Mouse (Mus musculus): ENCODE data around the gene Polr2a. TPM values are rescaled to one million over a fixed set of nuclear protein-coding genes. Genes with fewer than 3 reads are reported as not detected.
A peak's percentile ranks its signal among the peaks of the same experiment; 100 is the strongest.

The Polr2a gene
- polyA plus RNA-seq, 1 experiment from 2014 or later, result 32.7 TPM

DNA sequence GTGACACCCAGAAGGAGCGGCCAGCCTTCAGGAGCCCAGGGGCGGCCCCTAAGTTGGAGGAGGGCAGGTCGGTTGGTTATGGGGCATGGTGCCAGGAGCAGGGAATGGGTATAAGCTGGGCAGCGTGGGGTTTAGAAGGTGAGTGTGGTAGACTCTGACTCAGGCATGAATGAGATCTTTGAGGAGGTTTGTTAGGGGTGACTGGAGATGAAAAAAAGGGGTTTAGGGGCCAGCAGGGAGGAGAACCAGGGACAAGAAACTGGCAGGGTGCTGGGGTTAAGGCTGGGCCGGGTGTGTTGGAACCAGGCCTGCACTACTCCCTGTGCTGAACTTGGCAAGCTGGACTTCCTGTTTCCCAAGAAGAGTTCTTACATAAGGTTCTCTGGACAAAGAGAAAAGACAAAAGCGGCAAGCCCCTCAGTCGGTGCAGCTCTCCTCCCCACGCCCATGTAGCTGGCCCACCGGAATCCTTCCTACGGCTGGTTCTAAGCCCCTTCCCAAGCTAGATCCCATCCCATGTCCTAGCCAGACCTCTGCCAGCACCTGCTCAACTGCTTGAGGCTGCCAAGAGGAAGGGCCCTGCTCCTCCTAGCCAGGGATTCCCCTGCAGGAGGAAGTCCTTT lies 72.8 kb downstream of the Polr2a start, which contains the start of gene Tnfsf13:
Tnfsf13 (minus strand) TSS at position 259 of the 623 bp plus-strand sequence.
- no peak within 1 kb of the TSS for H3K4me3 ChIP-seq
- peaks cover 19% of the 10 kb centered on the region for H3K4me1 ChIP-seq
- H3K27me3 ChIP-seq, result no peaks in the 10 kb centered on the region
- H3K27ac ChIP-seq, result peak within 1 kb of the TSS; percentile 54; the same call in 1 of the 2 replicates
- H3K36me3 ChIP-seq, result no peaks in the 10 kb centered on the region
- 73% methylated on average over 10 of the region's 10 CpGs for WGBS
- H3K9me3 ChIP-seq, result no peaks in the 10 kb centered on the region
- no peak for ATAC-seq (ENCODE audit: insufficient number of reproducible peaks, insufficient read depth, low FRiP score, low TSS enrichment)
- no peak within 1 kb of the TSS for H3K4me2 ChIP-seq (replicated peaks)
- 0 out of 2 replicates have a peak within 1 kb of the TSS, but pooled peaks have one; percentile 15 for H3K9ac ChIP-seq

- WGBS, result 81% methylated on average over 6 of the region's 6 CpGs
These were observed 73.5 kb downstream of the Polr2a start for GRCm38 (mm10) chr11:69684936-69685335.

GRCm38 (mm10) chr11:69684128-69684745 lies 74.2 kb downstream of the Polr2a start:
- Histone ChIP-seq H3K4me2 (replicated peaks) (no peak overlapping the region), H3K4me1 (peaks cover 31% of the 10 kb centered on the region), H3K9me3 (no peaks in the 10 kb centered on the region), H3K4me3 (no peak overlapping the region), H3K27ac (no peak overlapping the region; the same call in 1 of the 2 replicates), H3K27me3 (no peaks in the 10 kb centered on the region), H3K36me3 (peaks cover 8% of the 10 kb centered on the region), H3K9ac (no peak overlapping the region)
- ATAC-seq (ENCODE audit: insufficient number of reproducible peaks, insufficient read depth, low FRiP score, low TSS enrichment), result no peak
- 74% methylated on average over 12 of the region's 12 CpGs for WGBS

More at GRCm38 (mm10) chr11:69684936-69685335, 73.5 kb downstream of the Polr2a start:
- peaks cover 4% of the 10 kb centered on the region for H3K36me3 ChIP-seq
- no peak overlapping the region for H3K4me2 ChIP-seq (replicated peaks)
- H3K4me3 ChIP-seq, result no peak overlapping the region
- no peak for ATAC-seq (ENCODE audit: insufficient number of reproducible peaks, insufficient read depth, low FRiP score, low TSS enrichment)
- no peaks in the 10 kb centered on the region for H3K9me3 ChIP-seq
- peaks cover 26% of the 10 kb centered on the region for H3K4me1 ChIP-seq
- no peaks in the 10 kb centered on the region for H3K27me3 ChIP-seq
- no peak overlapping the region for H3K27ac ChIP-seq
- no peak overlapping the region for H3K9ac ChIP-seq

Other genes starting within 250 kb of the Polr2a start
- 2.4 and 2.8 TPM in 2 replicates for gene Dnah2, start 209.5 kb downstream of the Polr2a start, polyA plus RNA-seq (2016; fragmentation: Nextera tagmentation; extraction: Ambion mirVana)
- gene Efnb3, start 198.4 kb downstream of the Polr2a start, polyA plus RNA-seq (2016; fragmentation: Nextera tagmentation; extraction: Ambion mirVana), result 57.0 and 61.9 TPM in 2 replicates
- 29.4 and 36.2 TPM in 2 replicates for gene Wrap53, start 178.4 kb downstream of the Polr2a start, polyA plus RNA-seq (2016; fragmentation: Nextera tagmentation; extraction: Ambion mirVana)
- 159 and 161 TPM in 2 replicates for gene Trp53, start 178.3 kb downstream of the Polr2a start, polyA plus RNA-seq (2016; fragmentation: Nextera tagmentation; extraction: Ambion mirVana)
- gene Atp1b2, start 152.7 kb downstream of the Polr2a start, polyA plus RNA-seq (2016; fragmentation: Nextera tagmentation; extraction: Ambion mirVana), result 4.2 and 5.3 TPM in 2 replicates
- gene Shbg, start 140.7 kb downstream of the Polr2a start, polyA plus RNA-seq (2016; fragmentation: Nextera tagmentation; extraction: Ambion mirVana), result not detected in 2 replicates
- 25.4 and 25.8 TPM in 2 replicates for gene Sat2, start 136.6 kb downstream of the Polr2a start, polyA plus RNA-seq (2016; fragmentation: Nextera tagmentation; extraction: Ambion mirVana)
- 52.2 and 58.4 TPM in 2 replicates for gene Fxr2, start 125.6 kb downstream of the Polr2a start, polyA plus RNA-seq (2016; fragmentation: Nextera tagmentation; extraction: Ambion mirVana)
- gene Sox15, start 103.3 kb downstream of the Polr2a start, polyA plus RNA-seq (2016; fragmentation: Nextera tagmentation; extraction: Ambion mirVana), result 0.36 TPM in 1 of 2 replicates, not detected in the other
- 63.3 and 67.9 TPM in 2 replicates for gene Mpdu1, start 96.0 kb downstream of the Polr2a start, polyA plus RNA-seq (2016; fragmentation: Nextera tagmentation; extraction: Ambion mirVana)
- 8.0 and 8.5 TPM in 2 replicates for gene Cd68, start 92.5 kb downstream of the Polr2a start, polyA plus RNA-seq (2016; fragmentation: Nextera tagmentation; extraction: Ambion mirVana)
- 561 and 632 TPM in 2 replicates for gene Eif4a1, start 86.2 kb downstream of the Polr2a start, polyA plus RNA-seq (2016; fragmentation: Nextera tagmentation; extraction: Ambion mirVana)
- gene Senp3, start 76.6 kb downstream of the Polr2a start, polyA plus RNA-seq (2016; fragmentation: Nextera tagmentation; extraction: Ambion mirVana), result 134 and 147 TPM in 2 replicates
- gene Tnfsf13, start 72.9 kb downstream of the Polr2a start, polyA plus RNA-seq (2016; fragmentation: Nextera tagmentation; extraction: Ambion mirVana), result 0.50 TPM in 2 replicates
- 3.1 and 3.9 TPM in 2 replicates for gene Tnfsf12, start 62.8 kb downstream of the Polr2a start, polyA plus RNA-seq (2016; fragmentation: Nextera tagmentation; extraction: Ambion mirVana)
- 2.5 and 3.5 TPM in 2 replicates for gene Tnfsfm13, start 62.5 kb downstream of the Polr2a start, polyA plus RNA-seq (2016; fragmentation: Nextera tagmentation; extraction: Ambion mirVana)
- gene Slc35g3, start 3.3 kb upstream of the Polr2a start, polyA plus RNA-seq (2016; fragmentation: Nextera tagmentation; extraction: Ambion mirVana), result not detected in 2 replicates
- 2.1 and 2.4 TPM in 2 replicates for gene Zbtb4, start 7.3 kb upstream of the Polr2a start, polyA plus RNA-seq (2016; fragmentation: Nextera tagmentation; extraction: Ambion mirVana)
- 11.1 and 11.9 TPM in 2 replicates for gene Chrnb1, start 37.3 kb upstream of the Polr2a start, polyA plus RNA-seq (2016; fragmentation: Nextera tagmentation; extraction: Ambion mirVana)
- 1.7 and 2.2 TPM in 2 replicates for gene Fgf11, start 43.2 kb upstream of the Polr2a start, polyA plus RNA-seq (2016; fragmentation: Nextera tagmentation; extraction: Ambion mirVana)
- 2.9 and 3.0 TPM in 2 replicates for gene Tmem102, start 47.0 kb upstream of the Polr2a start, polyA plus RNA-seq (2016; fragmentation: Nextera tagmentation; extraction: Ambion mirVana)
- gene Gm39566, start 56.7 kb upstream of the Polr2a start, polyA plus RNA-seq (2016; fragmentation: Nextera tagmentation; extraction: Ambion mirVana), result not detected in 2 replicates
- not detected in 2 replicates for gene Spem2, start 59.8 kb upstream of the Polr2a start, polyA plus RNA-seq (2016; fragmentation: Nextera tagmentation; extraction: Ambion mirVana)
- gene Spem1, start 63.5 kb upstream of the Polr2a start, polyA plus RNA-seq (2016; fragmentation: Nextera tagmentation; extraction: Ambion mirVana), result 0.29 and 0.58 TPM in 2 replicates
- gene Nlgn2, start 79.1 kb upstream of the Polr2a start, polyA plus RNA-seq (2016; fragmentation: Nextera tagmentation; extraction: Ambion mirVana), result 13.0 and 13.1 TPM in 2 replicates
- 351 and 399 TPM in 2 replicates for gene Tmem256, start 79.9 kb upstream of the Polr2a start, polyA plus RNA-seq (2016; fragmentation: Nextera tagmentation; extraction: Ambion mirVana)
- gene Plscr3, start 87.7 kb upstream of the Polr2a start, polyA plus RNA-seq (2016; fragmentation: Nextera tagmentation; extraction: Ambion mirVana), result 122 and 127 TPM in 2 replicates
- 2.4 and 2.5 TPM in 2 replicates for gene Tnk1, start 100.1 kb upstream of the Polr2a start, polyA plus RNA-seq (2016; fragmentation: Nextera tagmentation; extraction: Ambion mirVana)
- gene Tmem95, start 119.4 kb upstream of the Polr2a start, polyA plus RNA-seq (2016; fragmentation: Nextera tagmentation; extraction: Ambion mirVana), result not detected in 2 replicates
- 2.9 and 3.0 TPM in 2 replicates for gene Kctd11, start 122.8 kb upstream of the Polr2a start, polyA plus RNA-seq (2016; fragmentation: Nextera tagmentation; extraction: Ambion mirVana)
- gene Acap1, start 136.9 kb upstream of the Polr2a start, polyA plus RNA-seq (2016; fragmentation: Nextera tagmentation; extraction: Ambion mirVana), result 0.83 and 1.3 TPM in 2 replicates
- gene 2810408A11Rik, start 142.3 kb upstream of the Polr2a start, polyA plus RNA-seq (2016; fragmentation: Nextera tagmentation; extraction: Ambion mirVana), result 21.4 and 23.6 TPM in 2 replicates
- gene Neurl4, start 142.4 kb upstream of the Polr2a start, polyA plus RNA-seq (2016; fragmentation: Nextera tagmentation; extraction: Ambion mirVana), result 14.2 and 15.9 TPM in 2 replicates
- 84.8 and 92.0 TPM in 2 replicates for gene Gps2, start 155.3 kb upstream of the Polr2a start, polyA plus RNA-seq (2016; fragmentation: Nextera tagmentation; extraction: Ambion mirVana)
- gene Eif5a, start 163.3 kb upstream of the Polr2a start, polyA plus RNA-seq (2016; fragmentation: Nextera tagmentation; extraction: Ambion mirVana), result 1,661 and 1,669 TPM in 2 replicates
- gene Ybx2, start 177.2 kb upstream of the Polr2a start, polyA plus RNA-seq (2016; fragmentation: Nextera tagmentation; extraction: Ambion mirVana), result 10.7 and 11.4 TPM in 2 replicates
- 34.2 and 36.1 TPM in 2 replicates for gene Slc2a4, start 189.6 kb upstream of the Polr2a start, polyA plus RNA-seq (2016; fragmentation: Nextera tagmentation; extraction: Ambion mirVana)
- 29.6 and 32.2 TPM in 2 replicates for gene Cldn7, start 206.1 kb upstream of the Polr2a start, polyA plus RNA-seq (2016; fragmentation: Nextera tagmentation; extraction: Ambion mirVana)
- gene Ctdnep1, start 222.5 kb upstream of the Polr2a start, polyA plus RNA-seq (2016; fragmentation: Nextera tagmentation; extraction: Ambion mirVana), result 32.4 and 32.8 TPM in 2 replicates
- 123 and 130 TPM in 2 replicates for gene Elp5, start 223.9 kb upstream of the Polr2a start, polyA plus RNA-seq (2016; fragmentation: Nextera tagmentation; extraction: Ambion mirVana)
- gene Gabarap, start 232.5 kb upstream of the Polr2a start, polyA plus RNA-seq (2016; fragmentation: Nextera tagmentation; extraction: Ambion mirVana), result 463 and 471 TPM in 2 replicates
- 95.1 and 99.1 TPM in 2 replicates for gene Phf23, start 237.1 kb upstream of the Polr2a start, polyA plus RNA-seq (2016; fragmentation: Nextera tagmentation; extraction: Ambion mirVana)
- 67.2 and 70.3 TPM in 2 replicates for gene Dvl2, start 242.0 kb upstream of the Polr2a start, polyA plus RNA-seq (2016; fragmentation: Nextera tagmentation; extraction: Ambion mirVana)

All from embryonic facial prominence, embryonic 12.5 days (tissue).